Comparison of ENCODE assay signal across 11 mouse cellular contexts in the genomic region with DNA sequence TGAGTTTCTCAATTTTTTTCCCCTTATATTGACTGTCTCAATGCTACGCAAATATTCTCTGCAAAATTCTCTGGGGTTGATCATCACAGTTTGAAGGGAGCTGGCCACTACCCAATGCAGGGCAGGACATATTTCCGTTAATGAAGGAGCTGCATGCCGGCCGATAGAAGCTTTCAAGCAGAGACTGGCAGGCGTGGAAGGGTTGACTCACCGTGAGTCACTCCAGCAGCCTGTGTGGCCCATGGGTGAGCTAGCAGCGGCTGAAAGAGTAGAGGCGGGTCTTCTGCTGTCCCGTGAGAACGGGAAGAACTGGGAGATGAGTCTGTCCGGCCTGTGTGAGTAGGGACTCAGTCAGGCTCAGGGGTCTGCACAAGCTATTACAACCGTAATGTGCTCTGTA. TPM values are rescaled to one million over a fixed set of nuclear protein-coding genes. Genes with fewer than 3 reads are reported as not detected.
A peak's percentile ranks its signal among the peaks of the same experiment; 100 is the strongest.
DNase-seq lines count a peak whose midpoint lies in the region; ATAC-seq lines count a peak whose summit lies in the region.
"Had no signal": no experiment of that assay in that cellular context is flagged by ENCODE, and none has a peak within 500 bp of the region (broad histone marks: within the 10 kb centered on the region; RNA-seq: fewer than 3 reads in every experiment).

No protein-coding gene starts in this region.

- ATAC-seq in megakaryocyte-erythroid progenitor cell, adult 5-6 weeks (replicated peaks; ENCODE audit: low FRiP score, low TSS enrichment, poor library complexity, severe bottlenecking), result no peak

- H3K36me3 ChIP-seq in heart, embryonic 10.5 days, result no peaks in the 10 kb centered on the region
- H3K36me3 ChIP-seq: hindbrain, embryonic 10.5 days; neural tube, embryonic 12.5 days had no signal

- H3K27ac ChIP-seq in heart, embryonic 10.5 days, result no peak overlapping the region
- H3K27ac ChIP-seq: hindbrain, embryonic 10.5 days; liver, embryonic 14.5 days; neural tube, embryonic 12.5 days had no signal

- H3K4me3 ChIP-seq in heart, embryonic 10.5 days, result no peak overlapping the region
- H3K4me3 ChIP-seq: hindbrain, embryonic 10.5 days; neural tube, embryonic 12.5 days had no signal

- 41% methylated on average over 12 of the region's 12 CpGs for WGBS in heart, embryonic 10.5 days

- H3K4me1 ChIP-seq in heart, embryonic 10.5 days, result peaks cover 13% of the 10 kb centered on the region

- peak; percentile 10 for DNase-seq in ovary, adult 18-20 months (ENCODE audit: low spot score)
- no peak for DNase-seq in ovary, postnatal 14 days (ENCODE audit: low spot score)
- peak; percentile 35 to 58 for DNase-seq in adrenal gland, adult 18-20 months (ENCODE audit: low spot score in 2 of 2)
- DNase-seq in heart, embryonic 10.5 days (ENCODE audit: low spot score), result peak; percentile 88
- peak; percentile 53 for DNase-seq in urinary bladder, postnatal 25 days (ENCODE audit: low spot score)
- no peak for DNase-seq in kidney, postnatal 25 days
- DNase-seq in frontal cortex, postnatal 14 days (ENCODE audit: low spot score in 2 of 2), result no peak

- no peaks in the 10 kb centered on the region for H3K27me3 ChIP-seq in heart, embryonic 10.5 days (ENCODE audit: insufficient read depth, poor library complexity, severe bottlenecking)
- H3K27me3 ChIP-seq: neural tube, embryonic 12.5 days had no signal

- no peaks in the 10 kb centered on the region for H3K9me3 ChIP-seq in heart, embryonic 10.5 days
- H3K9me3 ChIP-seq: hindbrain, embryonic 10.5 days; neural tube, embryonic 12.5 days had no signal

RNA-seq across cellular contexts. Expression of a gene that starts 23.6 kb away (rescaled TPM):
- 10 to 100 TPM in 1 of 2 experiments, 1 to 10 TPM in 1; 6.4 to 29.1 TPM for total RNA-seq in adrenal gland, adult 18-20 months (2021)
- polyA plus RNA-seq in heart, embryonic 10.5 days (2016; fragmentation: Nextera tagmentation; extraction: Ambion mirVana), result 3.5 and 3.7 TPM in 2 replicates
- total RNA-seq in megakaryocyte-erythroid progenitor cell, adult 5-6 weeks (2014; fragmentation: Nextera tagmentation), result 1.3 and 2.0 TPM in 2 replicates
- total RNA-seq in megakaryocyte-erythroid progenitor cell, adult 5-6 weeks (2017), result 1.1 and 3.0 TPM in 2 replicates

Comparison
In these comparisons a context has a peak if more than half of its experiments do, and no peak if none do; other contexts are left out.
1. DNase-seq: peak in ovary, adult 18-20 months (single experiment), adrenal gland, adult 18-20 months (2 of 2), heart, embryonic 10.5 days (single experiment) and urinary bladder, postnatal 25 days (single experiment); none in ovary, postnatal 14 days (single experiment), kidney, postnatal 25 days (0 of 2) and frontal cortex, postnatal 14 days (0 of 2).